Mouse (Mus musculus): ENCODE results near the gene Mybbp1a. TPM values are rescaled to one million over a fixed set of nuclear protein-coding genes. Genes with fewer than 3 reads are reported as not detected.

The Mybbp1a gene
- polyA plus RNA-seq, 1 experiment: 124 TPM

DNA sequence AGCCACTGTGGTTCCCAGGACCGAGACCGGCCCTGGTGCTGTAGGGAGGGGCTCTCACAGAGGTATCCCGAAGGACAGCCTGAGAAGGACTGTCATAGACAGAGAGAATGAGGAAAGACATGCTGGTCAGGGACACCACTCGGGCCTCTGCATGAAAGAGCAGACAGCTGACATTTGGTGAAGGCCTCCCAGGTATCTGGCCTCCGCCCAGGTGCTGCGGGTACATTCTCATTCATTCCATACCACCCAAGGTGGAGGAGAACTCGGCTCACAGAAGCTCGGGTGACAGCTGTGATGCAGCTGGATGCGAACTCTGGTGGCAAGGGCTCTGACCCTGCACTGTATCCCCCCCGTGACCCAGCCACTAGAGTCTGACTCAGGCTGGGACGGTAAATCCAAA, 44.8 kb downstream of the Mybbp1a start:
- TF ChIP-seq POLR2A (IDR thresholded peaks at IDR 0.05; ENCODE audit: low read depth, low read length) (no peak), CTCF (IDR thresholded peaks at IDR 0.05; ENCODE audit: borderline replicate concordance, insufficient read depth, low read length) (no peak)
- no peak overlapping the region for H3K4me3 ChIP-seq (ENCODE audit: insufficient read depth, low read length)
- H3K27ac ChIP-seq (ENCODE audit: insufficient read depth, low read length): no peak overlapping the region
- H3K4me1 ChIP-seq (ENCODE audit: control insufficient read depth, insufficient read depth, low read length): 0 out of 2 replicates have a peak, but pooled peaks cover 2% of the 10 kb centered on the region

GRCm38 (mm10) chr11:72487171-72487570, 46.0 kb downstream of the Mybbp1a start:
- Histone ChIP-seq H3K4me3 (ENCODE audit: insufficient read depth, low read length) (no peak overlapping the region), H3K4me1 (ENCODE audit: control insufficient read depth, insufficient read depth, low read length) (0 out of 2 replicates have a peak, but pooled peaks cover 2% of the 10 kb centered on the region), H3K27ac (ENCODE audit: insufficient read depth, low read length) (no peak overlapping the region)
- TF ChIP-seq CTCF (IDR thresholded peaks at IDR 0.05; ENCODE audit: borderline replicate concordance, insufficient read depth, low read length) (no peak), POLR2A (IDR thresholded peaks at IDR 0.05; ENCODE audit: low read depth, low read length) (no peak)

DNA sequence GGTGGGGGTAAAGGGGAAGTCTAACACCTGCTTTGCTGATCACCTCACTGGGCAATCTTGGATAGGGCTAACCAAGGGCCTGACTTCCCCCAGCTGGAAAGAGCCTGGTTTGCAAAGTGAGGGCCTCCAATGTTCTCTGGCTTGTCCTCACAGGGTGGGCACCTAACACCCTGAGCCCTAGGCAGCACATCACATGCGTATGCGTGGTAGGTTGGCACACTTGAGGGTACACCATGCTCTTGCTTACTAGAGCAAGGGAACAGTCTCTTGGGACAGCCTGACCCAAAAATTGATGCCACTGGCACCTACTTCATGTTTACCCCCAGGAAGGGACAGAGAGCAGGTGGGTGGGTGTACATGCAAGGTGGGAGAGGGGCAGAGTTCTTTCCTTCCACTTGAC, 46.6 kb downstream of the Mybbp1a start:
- H3K27ac ChIP-seq (ENCODE audit: insufficient read depth, low read length): no peak overlapping the region
- no peak overlapping the region for H3K4me3 ChIP-seq (ENCODE audit: insufficient read depth, low read length)
- TF ChIP-seq POLR2A (IDR thresholded peaks at IDR 0.05; ENCODE audit: low read depth, low read length) (no peak), CTCF (IDR thresholded peaks at IDR 0.05; ENCODE audit: borderline replicate concordance, insufficient read depth, low read length) (no peak)
- 0 out of 2 replicates have a peak, but pooled peaks cover 2% of the 10 kb centered on the region for H3K4me1 ChIP-seq (ENCODE audit: control insufficient read depth, insufficient read depth, low read length)

GRCm38 (mm10) chr11:72488753-72489271, 47.7 kb downstream of the Mybbp1a start:
- Histone ChIP-seq H3K27ac (ENCODE audit: insufficient read depth, low read length) (no peak overlapping the region), H3K4me1 (ENCODE audit: control insufficient read depth, insufficient read depth, low read length) (0 out of 2 replicates have a peak, but pooled peaks cover 2% of the 10 kb centered on the region), H3K4me3 (ENCODE audit: insufficient read depth, low read length) (peak overlapping the region; percentile 33; the same call in 1 of the 2 replicates)
- no peak for TF ChIP-seq CTCF (IDR thresholded peaks at IDR 0.05; ENCODE audit: borderline replicate concordance, insufficient read depth, low read length)
- no peak for TF ChIP-seq POLR2A (IDR thresholded peaks at IDR 0.05; ENCODE audit: low read depth, low read length)

- 0 out of 2 replicates have a peak, but pooled peaks cover 2% of the 10 kb centered on the region for H3K4me1 ChIP-seq (ENCODE audit: control insufficient read depth, insufficient read depth, low read length)
- H3K4me3 ChIP-seq (ENCODE audit: insufficient read depth, low read length): peak overlapping the region; percentile 33
- TF ChIP-seq CTCF (IDR thresholded peaks at IDR 0.05; ENCODE audit: borderline replicate concordance, insufficient read depth, low read length) (no peak), POLR2A (IDR thresholded peaks at IDR 0.05; ENCODE audit: low read depth, low read length) (no peak)
- no peak overlapping the region for H3K27ac ChIP-seq (ENCODE audit: insufficient read depth, low read length)
Observed at GRCm38 (mm10) chr11:72489397-72489796, 48.2 kb downstream of the Mybbp1a start.

- Histone ChIP-seq H3K4me1 (ENCODE audit: control insufficient read depth, insufficient read depth, low read length) (0 out of 2 replicates have a peak, but pooled peaks cover 2% of the 10 kb centered on the region), H3K27ac (ENCODE audit: insufficient read depth, low read length) (no peak within 1 kb of the TSS), H3K4me3 (ENCODE audit: insufficient read depth, low read length) (peak within 1 kb of the TSS; percentile 33)
- TF ChIP-seq POLR2A (IDR thresholded peaks at IDR 0.05; ENCODE audit: low read depth, low read length) (peak; percentile 55; the same call in 1 of the 2 replicates), CTCF (IDR thresholded peaks at IDR 0.05; ENCODE audit: borderline replicate concordance, insufficient read depth, low read length) (peak; percentile 50)
Observed at GRCm38 (mm10) chr11:72489881-72490301, 48.7 kb downstream of the Mybbp1a start, which contains the start of gene Spns2. TSS of gene Spns2 (minus strand) at chr11:72489904.

- H3K4me3 ChIP-seq (ENCODE audit: insufficient read depth, low read length): no peak overlapping the region
- H3K27ac ChIP-seq (ENCODE audit: insufficient read depth, low read length): no peak overlapping the region
- no peak for TF ChIP-seq CTCF (IDR thresholded peaks at IDR 0.05; ENCODE audit: borderline replicate concordance, insufficient read depth, low read length)
- no peak for TF ChIP-seq POLR2A (IDR thresholded peaks at IDR 0.05; ENCODE audit: low read depth, low read length)
- 0 out of 2 replicates have a peak, but pooled peaks cover 2% of the 10 kb centered on the region for H3K4me1 ChIP-seq (ENCODE audit: control insufficient read depth, insufficient read depth, low read length)
Observed at GRCm38 (mm10) chr11:72491130-72491960, 50.2 kb downstream of the Mybbp1a start.

DNA sequence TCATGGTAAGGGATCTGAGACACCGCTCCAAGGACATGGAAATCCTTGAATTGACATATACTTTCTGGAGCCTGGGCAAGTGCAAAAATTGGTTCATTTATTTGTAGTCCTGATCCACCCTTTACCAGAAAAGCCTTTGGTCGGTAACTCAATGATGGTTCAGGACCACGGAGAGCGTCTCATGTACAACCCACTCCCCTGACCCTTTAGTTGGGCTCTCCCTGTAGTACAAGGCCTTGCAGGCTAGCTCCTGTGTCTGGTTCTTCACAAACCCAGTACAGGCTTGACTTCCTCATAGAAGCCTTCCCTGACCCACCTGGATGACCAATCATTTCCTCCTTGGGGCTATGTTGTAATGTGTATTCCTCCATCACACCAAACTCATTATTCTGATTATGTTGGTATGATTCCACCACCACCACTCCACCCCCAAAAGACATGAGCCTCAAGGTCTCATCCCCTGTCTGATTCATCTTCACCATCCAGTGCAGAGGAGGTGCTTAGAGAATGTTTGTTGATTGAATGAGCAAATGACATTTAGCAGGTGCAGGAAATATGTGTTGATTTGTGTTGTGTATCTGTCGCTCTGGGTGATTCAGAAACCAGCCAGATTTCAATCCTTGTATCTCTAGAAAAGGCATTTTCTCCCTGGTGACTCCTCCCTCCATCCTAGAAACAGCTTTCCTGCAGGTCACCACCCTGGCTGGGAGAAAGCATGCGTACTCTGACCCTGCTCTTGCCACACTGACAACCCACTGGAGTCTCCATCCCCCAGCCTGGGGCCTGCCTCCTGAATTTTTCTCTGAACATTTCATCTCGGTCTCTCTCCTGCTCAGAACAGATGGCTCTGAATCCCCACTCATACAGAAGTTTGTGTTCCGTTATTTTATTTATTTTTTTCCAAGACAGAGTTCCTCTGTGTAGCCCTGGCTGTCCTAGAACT, 53.2 kb downstream of the Mybbp1a start:
- Histone ChIP-seq H3K4me3 (ENCODE audit: insufficient read depth, low read length) (no peak overlapping the region), H3K4me1 (ENCODE audit: control insufficient read depth, insufficient read depth, low read length) (no peaks in the 10 kb centered on the region), H3K27ac (ENCODE audit: insufficient read depth, low read length) (no peak overlapping the region)
- TF ChIP-seq POLR2A (IDR thresholded peaks at IDR 0.05; ENCODE audit: low read depth, low read length): no peak
- TF ChIP-seq CTCF (IDR thresholded peaks at IDR 0.05; ENCODE audit: borderline replicate concordance, insufficient read depth, low read length): no peak

- no peak overlapping the region for H3K27ac ChIP-seq (ENCODE audit: insufficient read depth, low read length)
- H3K4me3 ChIP-seq (ENCODE audit: insufficient read depth, low read length): no peak overlapping the region
- H3K4me1 ChIP-seq (ENCODE audit: control insufficient read depth, insufficient read depth, low read length): peaks cover 3% of the 10 kb centered on the region
- TF ChIP-seq CTCF (IDR thresholded peaks at IDR 0.05; ENCODE audit: borderline replicate concordance, insufficient read depth, low read length): no peak
- TF ChIP-seq POLR2A (IDR thresholded peaks at IDR 0.05; ENCODE audit: low read depth, low read length): no peak
Observed at GRCm38 (mm10) chr11:72496066-72496465, 54.9 kb downstream of the Mybbp1a start.
